Mouse (Mus musculus): ENCODE results near the gene Pter. TPM values are rescaled to one million over a fixed set of nuclear protein-coding genes. Genes with fewer than 3 reads are reported as not detected.

Gene Pter
- total RNA-seq, 2 experiments from 2014 or later, result 8.2 to 10.2 TPM

DNA sequence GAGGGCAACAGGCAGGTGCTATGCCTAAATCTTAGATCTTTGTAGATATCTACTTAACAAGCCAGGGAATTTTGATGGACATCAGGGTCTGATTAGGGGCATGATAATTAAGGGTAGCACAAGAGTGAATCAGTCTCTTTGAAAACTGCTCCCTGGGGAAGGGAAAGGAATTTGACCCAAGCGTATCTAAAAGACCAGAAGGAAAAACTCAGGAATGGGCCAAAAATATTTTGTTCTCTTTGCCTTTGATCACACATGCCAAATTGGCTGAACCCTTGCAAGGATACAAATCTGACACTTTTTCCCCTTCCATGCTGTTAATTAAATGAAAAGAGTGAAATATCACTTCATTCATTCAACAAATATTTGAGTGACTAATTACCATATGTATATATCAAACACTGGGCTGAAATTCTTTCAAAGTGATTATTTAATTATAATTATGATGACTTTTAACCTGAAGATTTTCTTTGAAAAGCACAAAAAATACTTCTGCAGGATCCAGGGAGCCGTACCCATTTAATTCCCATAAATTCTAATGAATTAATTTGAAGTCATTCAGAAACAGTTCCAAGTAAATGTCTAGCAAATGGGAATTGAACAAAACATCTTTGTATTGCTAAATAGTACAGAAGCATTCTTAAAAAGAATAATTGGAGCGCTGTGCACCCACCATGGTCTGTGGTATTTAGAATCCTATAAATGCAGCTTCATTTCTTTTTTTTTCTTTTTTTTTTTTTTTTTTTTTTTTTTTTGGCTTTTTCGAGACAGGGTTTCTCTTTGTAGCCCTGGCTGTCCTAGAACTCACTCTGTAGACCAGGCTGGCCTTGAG, 61.3 kb downstream of the Pter start:
- no peak for DNase-seq
- intact Hi-C loops (cut with DNase I), result no loop called here

- intact Hi-C loops (cut with DNase I), result no loop called here
Observed at GRCm38 (mm10) chr2:13000026-13000425, 76.2 kb downstream of the Pter start.

GRCm38 (mm10) chr2:13008433-13008832, 84.6 kb downstream of the Pter start:
- intact Hi-C loops (cut with DNase I), result no loop called here
- no peak for DNase-seq

More at GRCm38 (mm10) chr2:13000026-13000425, 76.2 kb downstream of the Pter start:
- DNase-seq, result no peak

DNA sequence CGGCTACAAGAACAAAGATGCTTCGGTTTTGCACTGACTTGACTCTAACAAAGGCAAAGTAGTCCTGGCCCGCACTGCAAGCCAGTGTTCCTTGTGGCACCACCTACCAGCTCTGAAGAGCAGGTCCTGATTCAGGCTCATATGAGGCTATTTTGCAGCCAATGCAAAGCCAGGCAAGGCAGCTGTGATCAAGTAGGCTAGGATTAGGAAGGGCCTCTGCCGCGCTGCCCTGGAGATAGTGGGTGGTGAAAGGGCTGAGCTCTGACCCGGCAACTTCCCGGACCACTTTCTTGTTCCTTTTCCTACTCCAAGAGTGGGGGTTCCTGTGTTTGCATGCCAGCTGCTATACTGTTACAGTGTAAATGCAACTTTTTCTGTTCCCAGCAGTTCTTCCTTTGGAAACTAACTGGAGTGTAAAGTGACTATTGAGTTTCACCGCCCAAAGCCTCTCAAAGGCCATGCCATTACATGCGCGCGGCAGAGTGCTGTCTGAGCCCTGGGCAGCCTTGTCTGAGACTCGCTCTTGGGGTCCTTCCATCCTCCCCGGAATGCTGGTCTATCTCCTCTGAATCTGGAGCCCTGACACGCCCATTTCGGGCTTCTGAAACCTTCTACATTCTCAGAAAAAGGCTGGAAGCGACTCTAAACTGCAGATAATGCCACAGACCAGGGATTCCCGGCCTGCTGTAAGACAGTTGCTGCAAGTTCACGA, 85.6 kb downstream of the Pter start:
- peak in 1 of 2 experiments; percentile 11 for DNase-seq
- intact Hi-C loops (cut with DNase I), result no loop called here

DNA sequence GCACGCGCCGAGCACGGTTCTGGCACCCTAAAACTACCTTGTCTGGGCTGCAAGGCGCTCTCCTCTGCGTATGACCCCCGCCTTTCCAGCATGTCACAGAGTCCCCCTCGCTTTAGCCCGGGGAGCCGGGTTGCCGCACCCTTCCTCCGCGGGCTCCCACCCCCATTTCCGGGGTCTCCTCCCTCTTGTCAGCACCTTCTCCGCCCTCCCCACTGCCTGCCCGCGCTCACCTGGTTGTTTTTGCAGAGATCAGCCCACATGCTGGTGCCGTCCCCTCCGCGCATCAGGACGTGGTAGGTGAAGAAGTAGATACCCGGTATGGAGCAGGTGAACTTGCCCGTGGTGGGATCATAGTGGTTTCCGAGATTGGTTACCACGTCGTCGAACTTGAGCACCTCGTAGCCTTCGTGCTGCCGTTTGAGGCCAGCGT, 86.2 kb downstream of the Pter start:
- DNase-seq, result peak in 1 of 2 experiments; percentile 12
- intact Hi-C loops (cut with DNase I), result no loop called here

- intact Hi-C loops (cut with DNase I), result no loop called here
- peak; percentile 18 to 21 for DNase-seq
Observed at GRCm38 (mm10) chr2:13010460-13011341, 86.9 kb downstream of the Pter start.

- intact Hi-C loops (cut with DNase I), result no loop called here
- peak in 1 of 2 experiments; percentile 11 for DNase-seq
Observed at GRCm38 (mm10) chr2:13011472-13011871, 87.6 kb downstream of the Pter start, which contains the start of gene C1ql3. Gene C1ql3 (minus strand): TSS chr2:13011806.

DNA sequence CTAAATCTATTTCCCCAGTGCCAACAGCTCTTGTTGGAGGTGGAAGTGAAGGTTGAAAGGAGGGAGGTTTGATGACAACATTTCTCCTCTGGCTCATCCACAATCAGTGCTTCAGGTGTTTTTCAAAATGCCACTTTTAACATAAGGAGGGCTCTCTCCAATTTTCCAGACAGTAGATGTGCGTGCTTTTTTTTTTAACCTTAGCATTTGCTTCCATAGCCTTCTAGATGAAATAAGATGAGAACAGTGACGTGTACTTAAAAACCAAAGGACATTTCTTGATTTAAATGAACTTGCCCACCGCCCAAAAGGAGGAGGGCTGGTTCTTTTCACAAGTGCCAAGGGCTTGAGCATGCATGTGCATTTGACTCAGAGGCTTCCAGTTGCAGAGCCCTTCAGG, 88.1 kb downstream of the Pter start:
- intact Hi-C loops (cut with DNase I), result no loop called here
- no peak for DNase-seq

DNA sequence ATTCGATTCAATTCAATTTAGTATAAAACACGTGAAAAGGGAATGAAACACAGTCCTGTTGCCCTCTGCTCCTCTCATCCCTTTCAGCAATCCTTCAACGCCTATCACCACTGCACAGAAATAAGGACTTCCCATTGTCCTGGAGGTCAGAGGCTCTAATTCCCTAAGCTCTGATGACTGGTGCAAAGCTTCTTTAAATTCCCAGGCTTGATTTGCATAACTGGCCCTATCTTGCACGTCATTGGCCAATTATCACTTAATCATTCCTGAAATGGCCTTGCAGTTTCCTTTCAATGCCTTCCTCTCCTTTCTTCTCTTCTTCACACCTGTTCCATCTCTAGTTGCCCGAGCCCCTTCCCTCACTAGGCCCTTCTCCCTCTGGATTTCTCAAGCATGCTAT, 94.5 kb downstream of the Pter start:
- DNase-seq, result no peak
- intact Hi-C loops (cut with DNase I), result no loop called here

- no peak for DNase-seq
- intact Hi-C loops (cut with DNase I), result no loop called here
Observed at GRCm38 (mm10) chr2:13018861-13019260, 95.0 kb downstream of the Pter start.

DNA sequence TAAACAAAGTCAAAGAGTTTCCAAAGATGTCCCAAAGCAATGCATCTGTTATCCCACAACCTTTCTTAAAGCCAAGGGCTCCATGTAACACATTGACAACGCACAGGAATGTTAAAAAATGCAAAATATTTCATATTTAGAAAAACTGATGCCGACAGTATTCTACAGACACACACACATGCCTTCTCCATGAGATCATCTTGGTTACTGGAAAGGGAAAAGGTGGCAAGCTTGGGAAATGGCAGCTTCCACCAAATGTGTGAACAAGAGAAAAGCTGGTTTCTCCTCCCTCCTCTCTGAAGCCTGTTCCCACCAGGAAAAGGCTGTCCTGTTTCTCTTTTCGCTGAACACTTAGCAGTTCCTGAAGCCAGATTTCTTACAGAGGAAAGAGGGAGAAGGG, 114.9 kb downstream of the Pter start:
- DNase-seq, result no peak
- intact Hi-C loops (cut with DNase I), result no loop called here

- intact Hi-C loops (cut with DNase I), result no loop called here
- DNase-seq, result no peak
Observed at GRCm38 (mm10) chr2:13039785-13040184, 115.9 kb downstream of the Pter start.

DNA sequence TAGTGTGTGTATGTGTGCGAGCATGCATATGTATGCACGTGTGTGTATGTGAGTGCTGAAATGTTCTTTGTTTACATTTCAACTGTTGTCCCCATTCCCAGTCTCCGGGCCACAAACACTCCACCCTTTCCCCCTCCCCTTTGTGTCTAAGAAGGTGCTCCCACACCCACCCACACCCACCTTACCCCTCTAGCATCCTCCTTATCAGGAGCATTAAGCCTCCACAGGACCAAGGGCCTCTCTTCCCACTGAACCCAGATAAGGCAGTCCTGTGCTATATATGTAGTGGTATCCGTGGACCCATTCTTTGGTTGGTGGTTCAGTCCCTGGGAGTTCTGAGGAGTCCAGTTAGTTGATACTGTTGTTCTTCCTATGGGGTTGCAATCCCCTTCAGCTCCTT, 120.7 kb downstream of the Pter start:
- intact Hi-C loops (cut with DNase I), result no loop called here
- no peak for DNase-seq

- intact Hi-C loops (cut with DNase I), result no loop called here
- no peak for DNase-seq
Observed at GRCm38 (mm10) chr2:13048649-13049048, 124.8 kb downstream of the Pter start.

Other genes starting within 250 kb of the Pter start
- gene C1ql3, start 87.8 kb downstream of the Pter start, total RNA-seq (2021), result under 1 TPM; 0.43 to 0.54 TPM

All from gastrocnemius, postnatal 36 days (tissue).